ENCODE assay signal across 8 mouse cellular contexts in genomic region chr13:80881722-80882500, GRCm38 (mm10). TPM values are rescaled to one million over a fixed set of nuclear protein-coding genes. Genes with fewer than 3 reads are reported as not detected.
DNase-seq lines count a peak whose midpoint lies in the region; ATAC-seq lines count a peak whose summit lies in the region.

No protein-coding gene starts in this region.

- H3K4me1 ChIP-seq in embryonic facial prominence, embryonic 11.5 days (ENCODE audit: control insufficient read depth, insufficient read depth, low read length), result no peaks in the 10 kb centered on the region

- intact Hi-C loops in heart, postnatal 14 days (cut with DNase I), result loop anchor here (1.0 to 10.0 kb wide), 8 partner anchors 81 to 903 kb away; partner anchors contain the start of genes Cetn3 and Lysmd3

- peak; percentile 80 for DNase-seq in gastrocnemius, adult 18-20 months (ENCODE audit: low spot score)
- DNase-seq in gastrocnemius, postnatal 25 days, result no peak
- DNase-seq in WW6 (ENCODE audit: low read depth, low spot score), result peak; percentile 49
- DNase-seq in embryonic facial prominence, embryonic 11.5 days (ENCODE audit: low spot score), result peak; percentile 93
- DNase-seq in heart, postnatal 14 days, result peak; percentile 21 to 65
- DNase-seq in layer of hippocampus, postnatal 14 days (ENCODE audit: low spot score in 2 of 2), result peak; percentile 23 to 80
- DNase-seq in spleen, postnatal 36 days (ENCODE audit: low spot score in 2 of 2), result peak; percentile 72 to 82

- no peaks in the 10 kb centered on the region for H3K27me3 ChIP-seq in embryonic facial prominence, embryonic 11.5 days (ENCODE audit: control insufficient read depth, insufficient read depth, low read length)

- 24% methylated on average over 6 of the region's 6 CpGs for WGBS in embryonic facial prominence, embryonic 11.5 days

- no peak overlapping the region for H3K4me3 ChIP-seq in embryonic facial prominence, embryonic 11.5 days (ENCODE audit: low read depth, low read length)

- H3K27ac ChIP-seq in embryonic facial prominence, embryonic 11.5 days (replicated peaks; ENCODE audit: low read depth, low read length), result no peak overlapping the region

- no peak overlapping the region for H3K4me2 ChIP-seq in embryonic facial prominence, embryonic 11.5 days (ENCODE audit: low read depth, low read length)

- no peaks in the 10 kb centered on the region for H3K9me3 ChIP-seq in embryonic facial prominence, embryonic 11.5 days (replicated peaks; ENCODE audit: control insufficient read depth, low read length)

- no peak for ATAC-seq in embryonic facial prominence, embryonic 11.5 days (replicated peaks; ENCODE audit: insufficient number of reproducible peaks, low FRiP score, low TSS enrichment, low read depth)
- ATAC-seq in megakaryocyte, adult 5-6 weeks (ENCODE audit: poor library complexity, severe bottlenecking), result peak; percentile 22

- H3K9ac ChIP-seq in embryonic facial prominence, embryonic 11.5 days (replicated peaks; ENCODE audit: low read length), result no peak overlapping the region

- no peaks in the 10 kb centered on the region for H3K36me3 ChIP-seq in embryonic facial prominence, embryonic 11.5 days (replicated peaks; ENCODE audit: control insufficient read depth, insufficient read depth, low read depth, low read length)

RNA-seq across cellular contexts. Expression of gene Arrdc3, which starts 1.3 kb away (rescaled TPM):
- 100 to 1,000 TPM in 1 of 2 experiments, 10 to 100 TPM in 1; 38.6 to 147 TPM for total RNA-seq in gastrocnemius, adult 18-20 months (2021)
- 10 to 100 TPM; 29.2 to 39.4 TPM for total RNA-seq in gastrocnemius, postnatal 25 days (2021)
- polyA plus RNA-seq in embryonic facial prominence, embryonic 11.5 days (2014; fragmentation: Nextera tagmentation; extraction: Ambion mirVana), result 84.2 and 90.6 TPM in 2 replicates
- 10 to 100 TPM; 32.7 to 34.9 TPM for total RNA-seq in heart, postnatal 14 days (2021)
- 10 to 100 TPM; 35.7 to 39.1 TPM for total RNA-seq in layer of hippocampus, postnatal 14 days (2021)
- total RNA-seq in megakaryocyte, adult 5-6 weeks (2015), result 44.1 and 57.6 TPM in 2 replicates
- total RNA-seq in megakaryocyte, adult 5-6 weeks (2017), result 70.0 and 72.3 TPM in 2 replicates
